Mouse (Mus musculus) kidney, adult 2 months (tissue): ENCODE results near the gene Rab6a.

Source experiments
- CTCF ChIP-seq: fragments of 200-500 bp; conservative IDR thresholded peaks from 2 replicates; pipeline ENCODE4 v1.5.1; 2011; ENCODE audit warnings: low read depth, mild to moderate bottlenecking, control low read depth, low read length, moderate library complexity, mixed read lengths; ENCODE audit not compliant: insufficient read depth, insufficient read length
- POLR2A ChIP-seq: fragments of 200-500 bp; IDR thresholded peaks from one replicate; pipeline ENCODE4 v1.6.1; 2011; ENCODE audit warnings: low read depth, low read length, control low read depth

DNA sequence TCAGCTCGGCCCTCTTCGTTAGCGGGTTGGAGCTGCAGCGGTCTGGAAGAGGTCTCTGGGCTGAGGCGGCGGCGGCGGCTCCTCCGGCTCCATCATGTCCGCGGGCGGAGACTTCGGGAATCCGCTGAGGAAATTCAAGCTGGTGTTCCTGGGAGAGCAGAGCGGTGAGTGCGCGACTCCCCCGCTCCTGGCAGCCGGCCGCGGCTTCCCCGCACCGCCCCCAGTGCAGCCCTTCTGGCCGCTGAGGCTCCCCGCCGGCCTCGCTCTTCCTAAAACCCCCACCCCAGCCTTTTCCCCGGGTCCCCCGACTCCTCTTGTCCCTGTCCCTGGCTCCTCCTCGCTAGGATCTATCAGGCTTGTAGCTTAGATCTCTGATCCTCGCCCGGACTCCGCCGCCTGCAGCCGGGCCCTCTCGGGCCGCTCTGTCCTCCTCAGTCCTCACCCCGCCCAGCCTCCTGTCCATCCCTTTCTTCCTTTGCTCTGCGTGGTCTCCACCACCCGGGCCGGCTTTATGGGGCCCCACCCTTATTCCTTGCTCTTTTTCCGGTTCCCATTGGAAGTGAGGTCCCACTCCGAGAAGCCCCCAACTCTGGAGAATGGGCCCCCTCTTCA lies 1.0 kb downstream of the Rab6a start, which contains the start of gene Mrpl48:
- TF ChIP-seq CTCF (no peak), POLR2A (no peak)
